Mouse (Mus musculus): ENCODE results near the gene Bscl2. TPM values are rescaled to one million over a fixed set of nuclear protein-coding genes. Genes with fewer than 3 reads are reported as not detected.
A peak's percentile ranks its signal among the peaks of the same experiment; 100 is the strongest.
"Not testable (repeated sequence)": the region's sequence is repeated elsewhere in the genome, so short reads cannot be mapped to it uniquely, and the experiment has no call there.

Bscl2 gene
- polyA plus RNA-seq, 1 experiment from 2014 or later = 39.6 TPM

DNA sequence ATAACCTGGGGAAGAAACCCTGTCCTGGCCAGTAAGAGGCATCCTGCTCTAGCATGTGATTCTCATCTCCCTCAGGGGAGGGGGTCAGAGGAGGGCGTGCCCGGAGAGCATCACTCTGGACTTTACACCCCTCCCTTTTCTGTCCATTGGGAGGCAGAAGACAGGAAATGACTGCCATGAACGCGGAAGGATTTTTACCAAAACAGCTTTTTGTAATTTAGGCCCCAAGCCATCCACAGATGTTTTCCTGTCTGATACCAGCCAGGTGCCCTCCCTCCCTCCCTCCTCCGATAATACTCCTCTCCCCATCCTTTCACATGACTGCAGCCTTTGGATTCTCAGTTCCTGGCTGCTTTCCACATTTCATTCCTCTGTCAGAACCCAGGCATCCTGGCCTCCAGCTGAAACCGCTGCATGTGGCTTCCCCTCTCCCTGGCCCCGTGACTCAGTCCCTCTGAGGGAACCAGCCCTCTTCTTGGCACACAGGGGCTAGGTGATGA, 13.2 kb downstream of the Bscl2 start, which contains the start of gene Lrrn4cl:
Lrrn4cl (plus strand) TSS at position 367 of the 500 bp plus-strand sequence.
- no peaks in the 10 kb centered on the region for H3K9me3 ChIP-seq (ENCODE audit: control insufficient read depth, low read length)
- 25% methylated on average over 7 of the region's 7 CpGs for WGBS
- H3K4me2 ChIP-seq (ENCODE audit: low read length) = peak within 1 kb of the TSS; percentile 33
- peak within 1 kb of the TSS; percentile 6; the same call in 1 of the 2 replicates for H3K4me3 ChIP-seq (ENCODE audit: low read depth, low read length)
- peak; percentile 71 for DNase-seq (ENCODE audit: low spot score)
- peaks cover 7% of the 10 kb centered on the region; the same call in 1 of the 2 replicates for H3K4me1 ChIP-seq (replicated peaks; ENCODE audit: control insufficient read depth, insufficient read depth, low read length)
- H3K27ac ChIP-seq (ENCODE audit: low read depth) = peak within 1 kb of the TSS; percentile 59
- H3K36me3 ChIP-seq (ENCODE audit: control insufficient read depth, insufficient read depth, low read length) = peaks cover 22% of the 10 kb centered on the region
- H3K27me3 ChIP-seq (replicated peaks; ENCODE audit: control insufficient read depth, insufficient read depth, low read length) = no peaks in the 10 kb centered on the region
- H3K9ac ChIP-seq (ENCODE audit: low read length) = peak within 1 kb of the TSS; percentile 10; the same call in 1 of the 2 replicates
- peak; percentile 69 for ATAC-seq (replicated peaks; ENCODE audit: low FRiP score, low TSS enrichment, low read depth)

DNA sequence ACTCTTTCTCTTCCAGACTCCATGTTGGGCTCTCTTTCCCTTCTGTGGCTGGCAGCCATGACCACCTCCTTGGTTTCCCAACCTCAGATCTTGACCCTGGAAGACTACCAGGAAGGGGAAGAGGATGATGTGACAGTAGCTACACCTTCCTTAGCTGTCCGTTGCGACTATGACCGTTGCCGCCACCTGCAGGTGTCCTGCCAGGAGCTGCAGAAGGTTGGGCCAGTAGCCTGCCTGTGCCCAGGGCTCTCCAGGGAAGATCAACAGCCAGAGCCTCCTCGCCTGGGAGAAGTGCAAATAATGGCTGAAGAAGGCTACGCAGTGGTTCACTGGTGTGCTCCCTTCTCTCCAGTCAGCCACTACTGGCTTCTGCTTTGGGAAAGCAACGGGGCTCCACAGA, 14.4 kb downstream of the Bscl2 start:
- Histone ChIP-seq H3K9me3 (ENCODE audit: control insufficient read depth, low read length) (no peaks in the 10 kb centered on the region), H3K36me3 (ENCODE audit: control insufficient read depth, insufficient read depth, low read length) (peaks cover 14% of the 10 kb centered on the region), H3K4me1 (replicated peaks; ENCODE audit: control insufficient read depth, insufficient read depth, low read length) (peaks cover 7% of the 10 kb centered on the region; the same call in 1 of the 2 replicates), H3K27ac (ENCODE audit: low read depth) (no peak overlapping the region), H3K4me2 (ENCODE audit: low read length) (no peak overlapping the region), H3K9ac (ENCODE audit: low read length) (no peak overlapping the region), H3K27me3 (replicated peaks; ENCODE audit: control insufficient read depth, insufficient read depth, low read length) (no peaks in the 10 kb centered on the region; the same call in 1 of the 2 replicates), H3K4me3 (ENCODE audit: low read depth, low read length) (no peak overlapping the region)
- WGBS = 51% methylated on average over 7 of the region's 7 CpGs
- DNase-seq (ENCODE audit: low spot score) (no peak), ATAC-seq (replicated peaks; ENCODE audit: low FRiP score, low TSS enrichment, low read depth) (no peak)

DNA sequence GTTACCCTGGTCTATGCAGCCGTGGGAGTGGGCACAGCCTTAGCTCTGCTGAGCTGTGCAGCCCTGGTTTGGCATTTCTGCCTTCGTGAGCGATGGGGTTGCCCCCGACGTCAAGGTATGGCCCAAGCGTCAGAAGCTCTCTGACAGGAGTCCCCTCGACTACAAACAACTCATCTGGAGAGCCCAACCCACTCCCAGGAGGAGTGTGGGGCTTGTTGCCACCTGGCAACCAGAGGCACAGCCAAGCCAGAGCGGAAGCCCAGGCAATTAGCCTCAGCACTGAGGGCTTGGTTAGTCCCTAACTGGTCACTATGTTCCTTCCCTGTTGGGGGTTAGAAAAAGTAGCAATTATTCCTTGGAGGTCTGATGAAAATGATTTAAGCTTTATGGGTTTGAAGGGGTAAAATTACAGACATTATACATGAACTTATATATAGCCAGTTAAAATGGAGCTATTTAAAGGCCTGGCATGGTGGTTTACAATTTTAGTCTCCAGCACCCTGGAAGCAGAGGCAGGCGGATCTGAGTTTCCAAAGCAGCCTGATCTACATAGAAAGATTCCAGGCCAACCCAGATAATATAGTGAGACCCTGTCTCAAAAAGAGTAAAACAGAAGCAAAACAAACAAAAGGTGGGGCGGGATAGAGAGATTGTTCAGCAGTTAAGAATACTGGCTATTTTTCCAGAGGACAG, 15.1 kb downstream of the Bscl2 start:
- 57% methylated on average over 10 of the region's 10 CpGs for WGBS
- Histone ChIP-seq H3K27me3 (replicated peaks; ENCODE audit: control insufficient read depth, insufficient read depth, low read length) (no peaks in the 10 kb centered on the region; the same call in 1 of the 2 replicates), H3K9ac (ENCODE audit: low read length) (no peak overlapping the region), H3K27ac (ENCODE audit: low read depth) (no peak overlapping the region), H3K4me1 (replicated peaks; ENCODE audit: control insufficient read depth, insufficient read depth, low read length) (peaks cover 7% of the 10 kb centered on the region; the same call in 1 of the 2 replicates), H3K4me2 (ENCODE audit: low read length) (no peak overlapping the region), H3K36me3 (ENCODE audit: control insufficient read depth, insufficient read depth, low read length) (peaks cover 6% of the 10 kb centered on the region; the same call in 1 of the 2 replicates), H3K9me3 (ENCODE audit: control insufficient read depth, low read length) (no peaks in the 10 kb centered on the region), H3K4me3 (ENCODE audit: low read depth, low read length) (no peak overlapping the region)
- DNase-seq (ENCODE audit: low spot score) (no peak), ATAC-seq (replicated peaks; ENCODE audit: low FRiP score, low TSS enrichment, low read depth) (no peak)

DNA sequence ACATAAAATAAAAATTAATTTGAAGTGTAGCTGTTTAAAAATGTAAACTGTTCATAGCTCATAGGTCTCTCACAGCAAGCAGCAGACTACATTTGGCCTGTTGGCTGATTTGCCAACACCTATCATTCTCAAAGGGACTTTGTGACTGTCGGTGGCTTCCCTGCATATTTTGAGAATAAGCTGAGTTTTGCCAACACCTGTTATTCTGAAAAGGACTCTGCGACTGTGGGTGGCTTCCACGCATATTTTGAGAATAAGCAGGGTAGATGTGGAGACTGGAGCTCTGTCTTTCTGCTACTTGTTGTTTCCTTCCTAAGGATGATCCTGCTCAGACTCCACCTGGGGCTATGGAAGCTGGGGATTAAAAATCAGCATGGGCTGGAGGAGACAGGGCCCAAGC, 15.8 kb downstream of the Bscl2 start:
- no peak for ATAC-seq (replicated peaks; ENCODE audit: low FRiP score, low TSS enrichment, low read depth)
- H3K9me3 ChIP-seq (ENCODE audit: control insufficient read depth, low read length) = no peaks in the 10 kb centered on the region
- no peaks in the 10 kb centered on the region; the same call in 1 of the 2 replicates for H3K27me3 ChIP-seq (replicated peaks; ENCODE audit: control insufficient read depth, insufficient read depth, low read length)
- DNase-seq (ENCODE audit: low spot score) = no peak
- peaks cover 5% of the 10 kb centered on the region; the same call in 1 of the 2 replicates for H3K36me3 ChIP-seq (ENCODE audit: control insufficient read depth, insufficient read depth, low read length)
- no peak overlapping the region for H3K27ac ChIP-seq (ENCODE audit: low read depth)
- H3K4me3 ChIP-seq (ENCODE audit: low read depth, low read length) = no peak overlapping the region
- H3K4me2 ChIP-seq (ENCODE audit: low read length) = no peak overlapping the region
- WGBS = 88% methylated on average over 3 of the region's 3 CpGs
- H3K4me1 ChIP-seq (replicated peaks; ENCODE audit: control insufficient read depth, insufficient read depth, low read length) = peaks cover 7% of the 10 kb centered on the region; the same call in 1 of the 2 replicates
- no peak overlapping the region for H3K9ac ChIP-seq (ENCODE audit: low read length)

DNA sequence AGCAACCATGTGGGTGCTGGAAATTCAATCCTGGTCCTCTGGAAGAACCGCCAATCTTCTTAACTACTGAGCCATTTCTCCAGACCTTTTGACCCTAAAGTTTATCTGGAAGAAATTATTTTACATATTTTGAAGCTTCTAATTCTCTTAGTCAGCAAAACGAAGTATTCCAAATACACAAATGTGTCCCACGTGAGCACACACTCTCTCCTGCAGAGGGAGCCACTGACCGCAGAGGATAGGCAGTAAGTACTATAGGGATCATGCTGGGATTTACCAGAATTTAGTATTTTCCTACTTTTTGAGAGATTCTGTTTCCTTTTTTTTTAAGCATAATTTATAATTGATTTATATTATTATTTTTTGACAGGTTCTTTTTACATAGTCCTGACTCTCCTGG, 20.4 kb downstream of the Bscl2 start:
- DNase-seq (ENCODE audit: low spot score) (no peak), ATAC-seq (replicated peaks; ENCODE audit: low FRiP score, low TSS enrichment, low read depth) (peak; percentile 71; the same call in 1 of the 2 replicates)
- no peaks in the 10 kb centered on the region; the same call in 1 of the 2 replicates for H3K27me3 ChIP-seq (replicated peaks; ENCODE audit: control insufficient read depth, insufficient read depth, low read length)
- no peaks in the 10 kb centered on the region for H3K4me1 ChIP-seq (replicated peaks; ENCODE audit: control insufficient read depth, insufficient read depth, low read length)
- no peaks in the 10 kb centered on the region for H3K9me3 ChIP-seq (ENCODE audit: control insufficient read depth, low read length)
- H3K4me2 ChIP-seq (ENCODE audit: low read length) = no peak overlapping the region
- WGBS = 42% methylated on average over 4 of the region's 4 CpGs
- H3K27ac ChIP-seq (ENCODE audit: low read depth) = no peak overlapping the region
- H3K9ac ChIP-seq (ENCODE audit: low read length) = no peak overlapping the region
- H3K36me3 ChIP-seq (ENCODE audit: control insufficient read depth, insufficient read depth, low read length) = no peaks in the 10 kb centered on the region
- H3K4me3 ChIP-seq (ENCODE audit: low read depth, low read length) = no peak overlapping the region

DNA sequence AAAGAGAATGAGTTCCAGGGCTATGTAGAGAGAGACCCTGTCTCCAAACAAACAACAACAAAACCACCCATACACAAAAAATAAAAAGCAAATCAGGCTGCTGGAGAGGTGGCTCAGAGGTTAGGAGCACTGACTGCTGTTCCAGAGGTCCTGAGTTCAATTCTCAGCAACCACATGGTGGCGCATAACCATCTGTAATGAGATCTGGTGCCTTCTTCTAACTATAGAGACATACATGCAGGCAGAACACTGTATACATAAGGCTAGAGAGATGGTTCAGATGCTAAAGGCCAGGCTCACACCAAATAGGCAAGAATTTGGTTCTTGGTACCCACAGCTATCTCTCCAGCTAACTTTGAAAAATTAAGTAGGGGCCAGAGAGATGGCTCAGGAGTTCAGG, 21.8 kb downstream of the Bscl2 start:
- H3K9me3 ChIP-seq (ENCODE audit: control insufficient read depth, low read length) = no peaks in the 10 kb centered on the region
- H3K27ac ChIP-seq (ENCODE audit: low read depth) = no peak overlapping the region
- H3K4me1 ChIP-seq (replicated peaks; ENCODE audit: control insufficient read depth, insufficient read depth, low read length) = no peaks in the 10 kb centered on the region
- H3K9ac ChIP-seq (ENCODE audit: low read length) = no peak overlapping the region
- no peak overlapping the region for H3K4me3 ChIP-seq (ENCODE audit: low read depth, low read length)
- WGBS = 17% methylated on average over 1 of the region's 1 CpGs
- DNase-seq (ENCODE audit: low spot score) (no peak), ATAC-seq (replicated peaks; ENCODE audit: low FRiP score, low TSS enrichment, low read depth) (no peak)
- no peaks in the 10 kb centered on the region for H3K36me3 ChIP-seq (ENCODE audit: control insufficient read depth, insufficient read depth, low read length)
- no peak overlapping the region for H3K4me2 ChIP-seq (ENCODE audit: low read length)
- no peaks in the 10 kb centered on the region; the same call in 1 of the 2 replicates for H3K27me3 ChIP-seq (replicated peaks; ENCODE audit: control insufficient read depth, insufficient read depth, low read length)

DNA sequence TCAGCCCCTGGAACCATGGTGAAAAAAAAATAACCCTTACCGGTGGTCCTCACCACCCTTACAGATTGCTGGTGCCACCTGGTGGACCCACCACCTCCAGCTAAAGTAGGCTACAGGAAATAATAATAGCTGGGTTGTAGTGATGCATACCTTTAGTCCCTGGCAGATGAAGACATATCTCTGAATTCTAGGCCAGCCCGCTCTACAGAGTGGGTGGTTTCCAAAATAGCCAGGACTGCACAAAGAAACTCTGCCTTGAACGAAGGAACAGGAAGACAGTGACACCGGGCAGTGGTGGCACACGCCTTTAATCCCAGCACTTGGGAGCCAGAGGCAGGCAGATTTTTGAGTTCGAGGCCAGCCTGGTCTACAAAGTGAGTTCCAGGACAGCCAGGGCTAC, 27.0 kb downstream of the Bscl2 start:
- Histone ChIP-seq H3K27me3 (replicated peaks; ENCODE audit: control insufficient read depth, insufficient read depth, low read length) (no peaks in the 10 kb centered on the region), H3K9ac (ENCODE audit: low read length) (no peak overlapping the region), H3K4me3 (ENCODE audit: low read depth, low read length) (no peak overlapping the region), H3K9me3 (ENCODE audit: control insufficient read depth, low read length) (no peaks in the 10 kb centered on the region), H3K4me1 (replicated peaks; ENCODE audit: control insufficient read depth, insufficient read depth, low read length) (no peaks in the 10 kb centered on the region), H3K4me2 (ENCODE audit: low read length) (no peak overlapping the region), H3K27ac (ENCODE audit: low read depth) (no peak overlapping the region), H3K36me3 (ENCODE audit: control insufficient read depth, insufficient read depth, low read length) (no peaks in the 10 kb centered on the region)
- WGBS = 85% methylated on average over 6 of the region's 6 CpGs
- no peak for DNase-seq (ENCODE audit: low spot score)
- ATAC-seq (replicated peaks; ENCODE audit: low FRiP score, low TSS enrichment, low read depth) = no peak

DNA sequence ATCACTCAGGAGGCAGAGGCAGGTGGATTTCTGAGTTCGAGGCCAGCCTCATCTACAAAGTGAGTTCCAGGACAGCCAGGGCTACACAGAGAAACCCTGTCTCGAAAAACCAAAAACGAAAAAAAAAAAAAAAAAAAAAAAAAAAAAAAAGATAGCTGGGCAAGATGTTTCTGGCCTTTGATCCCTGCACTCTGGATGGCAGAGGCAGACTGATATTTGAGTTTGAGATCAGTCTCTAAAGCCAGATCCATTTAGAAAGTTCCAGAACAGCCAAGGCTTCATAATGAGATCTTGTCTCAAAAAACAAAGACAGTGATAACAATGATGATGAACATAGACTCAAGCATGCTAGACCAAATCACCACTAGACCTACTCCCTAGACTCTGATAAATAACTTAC, 33.1 kb downstream of the Bscl2 start:
- H3K27ac ChIP-seq (ENCODE audit: low read depth); H3K9me3 ChIP-seq (ENCODE audit: control insufficient read depth, low read length); H3K4me1 ChIP-seq (replicated peaks; ENCODE audit: control insufficient read depth, insufficient read depth, low read length); DNase-seq (ENCODE audit: low spot score); H3K27me3 ChIP-seq (replicated peaks; ENCODE audit: control insufficient read depth, insufficient read depth, low read length); H3K4me3 ChIP-seq (ENCODE audit: low read depth, low read length); H3K9ac ChIP-seq (ENCODE audit: low read length); ATAC-seq (replicated peaks; ENCODE audit: low FRiP score, low TSS enrichment, low read depth): not testable (repeated sequence)
- Histone ChIP-seq H3K36me3 (ENCODE audit: control insufficient read depth, insufficient read depth, low read length) (peaks cover 25% of the 10 kb centered on the region), H3K4me2 (ENCODE audit: low read length) (peak overlapping the region; percentile 59)
- WGBS = 87% methylated on average over 3 of the region's 3 CpGs

All from intestine, embryonic 14.5 days (tissue).